Mouse (Mus musculus) lung, postnatal 0 days (tissue): ENCODE results near the gene Rad50. TPM values are rescaled to one million over a fixed set of nuclear protein-coding genes. Genes with fewer than 3 reads are reported as not detected.

ENCODE experiments used
- ATAC-seq: fragments of 200-750 bp; cut with Nextera tagmentation; 2 replicates; pipeline ENCODE4 v1.8.0; 2017; ENCODE audit warnings: moderate library complexity
- DNase-seq: peaks from one replicate; pipeline ENCODE4 v3.0.0-alpha.2; 2016; ENCODE audit warnings: low spot score
- H3K27ac ChIP-seq: fragments of 300-500 bp; sonication (generic); 2 replicates; pipeline ENCODE4 v1.5.1; 2014; ENCODE audit warnings: antibody characterized with exemption, mild to moderate bottlenecking, low read length, mixed read lengths
- H3K27me3 ChIP-seq: fragments of 300-500 bp; sonication (generic); replicated peaks from 2 replicates; pipeline ENCODE4 v1.6.1; 2014; ENCODE audit warnings: low read length, mixed read lengths; ENCODE audit not compliant: insufficient read depth
- H3K36me3 ChIP-seq: fragments of 300-500 bp; sonication (generic); 2 replicates; pipeline ENCODE4 v1.6.1; 2014; ENCODE audit warnings: low read length, mixed read lengths; ENCODE audit not compliant: insufficient read depth
- H3K4me1 ChIP-seq: fragments of 300-500 bp; sonication (generic); 2 replicates; pipeline ENCODE4 v1.6.1; 2014; ENCODE audit warnings: antibody characterized with exemption, low read depth, low read length, mixed read lengths; ENCODE audit not compliant: insufficient read depth
- H3K4me2 ChIP-seq: fragments of 300-500 bp; sonication (generic); replicated peaks from 2 replicates; pipeline ENCODE4 v1.6.1; 2014; ENCODE audit warnings: low read depth, mild to moderate bottlenecking, low read length, moderate library complexity, mixed read lengths
- H3K4me3 ChIP-seq: fragments of 300-500 bp; sonication (generic); 2 replicates; pipeline ENCODE4 v1.5.1; 2014; ENCODE audit warnings: low read depth, low read length
- H3K9ac ChIP-seq: fragments of 300-500 bp; sonication (generic); replicated peaks from 2 replicates; pipeline ENCODE4 v1.6.1; 2014; ENCODE audit warnings: low read depth, mild to moderate bottlenecking
- H3K9me3 ChIP-seq: fragments of 300-500 bp; sonication (generic); 2 replicates; pipeline ENCODE4 v1.6.1; 2016; ENCODE audit warnings: low read length, mixed read lengths
- CTCF ChIP-seq: IDR thresholded peaks from 2 replicates; pipeline ENCODE4 v1.5.1; 2016; ENCODE audit warnings: antibody characterized with exemption, mild to moderate bottlenecking
- EP300 ChIP-seq: IDR thresholded peaks from 2 replicates; pipeline ENCODE4 v1.6.1; 2016; ENCODE audit warnings: antibody characterized with exemption, mild to moderate bottlenecking, control low read depth
- WGBS: fragments of 180-500 bp; shearing (Covaris S2); extraction: QIAGEN DNeasy Blood & Tissue Kit; methylation state at CpG from one replicate; pipeline ENCODE4 v1.1.7; 2014; 5-methylcytosine and 5-hydroxymethylcytosine counted together
- polyA plus RNA-seq: library from polyadenylated mRNA; unstranded; fragments of >200 nt; fragmentation: Nextera tagmentation; extraction: Ambion mirVana; gene quantifications from 2 replicates; pipeline ENCODE4 v1.2.1, GENCODE M21; 2015

The Rad50 gene
- polyA plus RNA-seq, 1 experiment from 2014 or later: 18.1 TPM

GRCm38 (mm10) chr11:53681686-53682085 lies 25.4 kb downstream of the Rad50 start:
- TF ChIP-seq CTCF (peak; percentile 40), EP300 (no peak)

GRCm38 (mm10) chr11:53680141-53680540 lies 27.0 kb downstream of the Rad50 start:
- Histone ChIP-seq H3K9ac (no peak overlapping the region), H3K4me3 (no peak overlapping the region), H3K27me3 (no peaks in the 10 kb centered on the region), H3K9me3 (no peaks in the 10 kb centered on the region), H3K36me3 (peaks cover 6% of the 10 kb centered on the region; the same call in 1 of the 2 replicates), H3K4me2 (no peak overlapping the region), H3K4me1 (no peaks in the 10 kb centered on the region), H3K27ac (no peak overlapping the region)
- 63% methylated on average over 4 of the region's 4 CpGs for WGBS
- ATAC-seq (no peak), DNase-seq (no peak)
- TF ChIP-seq CTCF (no peak), EP300 (no peak)

More at GRCm38 (mm10) chr11:53681686-53682085, 25.4 kb downstream of the Rad50 start:
- Histone ChIP-seq H3K9ac (no peak overlapping the region), H3K9me3 (no peaks in the 10 kb centered on the region), H3K36me3 (peaks cover 7% of the 10 kb centered on the region; the same call in 1 of the 2 replicates), H3K27ac (no peak overlapping the region), H3K4me2 (no peak overlapping the region), H3K4me1 (no peaks in the 10 kb centered on the region), H3K4me3 (no peak overlapping the region), H3K27me3 (no peaks in the 10 kb centered on the region)
- WGBS: 87% methylated on average over 2 of the region's 2 CpGs
- DNase-seq (no peak), ATAC-seq (no peak)

GRCm38 (mm10) chr11:53671414-53671813 lies 35.7 kb downstream of the Rad50 start:
- 97% methylated on average over 4 of the region's 4 CpGs for WGBS
- H3K27ac ChIP-seq: no peak overlapping the region

GRCm38 (mm10) chr11:53664091-53664490 lies 43.0 kb downstream of the Rad50 start:
- Histone ChIP-seq H3K4me2 (no peak overlapping the region), H3K36me3 (peaks cover 20% of the 10 kb centered on the region; the same call in 1 of the 2 replicates), H3K27me3 (no peaks in the 10 kb centered on the region), H3K4me1 (no peaks in the 10 kb centered on the region), H3K9ac (no peak overlapping the region), H3K4me3 (no peak overlapping the region), H3K9me3 (no peaks in the 10 kb centered on the region), H3K27ac (no peak overlapping the region)
- ATAC-seq (no peak), DNase-seq (no peak)
- TF ChIP-seq EP300: no peak
- WGBS: 65% methylated on average over 5 of the region's 5 CpGs

More at GRCm38 (mm10) chr11:53671414-53671813, 35.7 kb downstream of the Rad50 start:
- no peaks in the 10 kb centered on the region for H3K9me3 ChIP-seq
- no peak overlapping the region for H3K4me2 ChIP-seq
- H3K4me3 ChIP-seq: no peak overlapping the region
- peaks cover 22% of the 10 kb centered on the region for H3K36me3 ChIP-seq
- H3K9ac ChIP-seq: no peak overlapping the region
- TF ChIP-seq CTCF (no peak), EP300 (no peak)
- H3K4me1 ChIP-seq: no peaks in the 10 kb centered on the region
- no peaks in the 10 kb centered on the region for H3K27me3 ChIP-seq
- ATAC-seq (no peak), DNase-seq (no peak)

- H3K4me1 ChIP-seq: no peaks in the 10 kb centered on the region
- no peaks in the 10 kb centered on the region for H3K9me3 ChIP-seq
- 0 out of 2 replicates have a peak, but pooled peaks have one; percentile 5 for ATAC-seq
- 60% methylated on average over 14 of the region's 14 CpGs for WGBS
- no peaks in the 10 kb centered on the region for H3K27me3 ChIP-seq
- no peak overlapping the region for H3K9ac ChIP-seq
- no peak overlapping the region for H3K4me2 ChIP-seq
- H3K27ac ChIP-seq: no peak overlapping the region
- TF ChIP-seq EP300 (no peak), CTCF (no peak)
- H3K4me3 ChIP-seq: no peak overlapping the region
- peak; percentile 14 for DNase-seq
- peaks cover 18% of the 10 kb centered on the region; the same call in 1 of the 2 replicates for H3K36me3 ChIP-seq
Observed at GRCm38 (mm10) chr11:53662794-53663674, 44.1 kb downstream of the Rad50 start.

- TF ChIP-seq CTCF: no peak
- no peak for TF ChIP-seq EP300
- no peak overlapping the region for H3K9ac ChIP-seq
Observed at GRCm38 (mm10) chr11:53657828-53658227, 49.3 kb downstream of the Rad50 start.

More at GRCm38 (mm10) chr11:53657828-53658227, 49.3 kb downstream of the Rad50 start:
- H3K4me3 ChIP-seq: no peak overlapping the region
- H3K9me3 ChIP-seq: no peaks in the 10 kb centered on the region
- WGBS: 85% methylated on average over 6 of the region's 6 CpGs
- H3K27ac ChIP-seq: no peak overlapping the region
- ATAC-seq (no peak), DNase-seq (no peak)
- H3K36me3 ChIP-seq: peaks cover 10% of the 10 kb centered on the region; the same call in 1 of the 2 replicates
- H3K27me3 ChIP-seq: no peaks in the 10 kb centered on the region
- H3K4me2 ChIP-seq: no peak overlapping the region
- H3K4me1 ChIP-seq: no peaks in the 10 kb centered on the region
